Mouse (Mus musculus): Measurements from ENCODE around the gene Fbxw7.

DNA sequence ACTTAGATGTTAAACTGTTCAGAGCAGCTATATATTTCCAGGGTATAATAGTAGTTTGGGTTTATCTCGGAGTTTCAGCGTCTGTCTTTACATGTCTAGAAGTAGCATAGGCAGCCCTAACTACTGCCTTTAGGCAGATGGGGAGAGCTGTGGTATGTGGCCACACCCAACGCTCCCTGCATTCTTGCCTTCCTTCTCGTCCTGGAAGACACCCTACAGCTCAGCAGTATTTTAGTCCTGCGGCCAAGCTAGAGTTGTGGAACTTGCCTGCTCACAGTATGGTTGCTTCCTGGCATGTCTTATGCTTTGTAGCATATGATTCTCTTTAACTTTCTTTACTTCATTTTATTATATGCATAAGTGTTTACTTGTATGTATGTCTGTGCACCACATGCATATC lies 156.5 kb downstream of the Fbxw7 start:
- TF ChIP-seq POLR2A (IDR thresholded peaks at IDR 0.05; ENCODE audit: low read depth, low read length) (no peak), CTCF (IDR thresholded peaks at IDR 0.05; ENCODE audit: borderline replicate concordance, insufficient read depth, low read length) (no peak)

All from embryonic fibroblast, embryonic 13.5 days (primary cell).